Mouse (Mus musculus) bone marrow, adult 2 months (tissue): ENCODE results near the gene Ubtf. TPM values are rescaled to one million over a fixed set of nuclear protein-coding genes. Genes with fewer than 3 reads are reported as not detected.
A peak's percentile ranks its signal among the peaks of the same experiment; 100 is the strongest.

ENCODE experiments used
- H3K27ac ChIP-seq: fragments of 200-500 bp; 2 replicates; pipeline ENCODE4 v1.5.1; 2012; ENCODE audit warnings: low read depth, mild to moderate bottlenecking, control low read depth, inconsistent platforms, low read length; ENCODE audit not compliant: control insufficient read depth, poor library complexity, insufficient read depth
- H3K4me1 ChIP-seq: fragments of 200-500 bp; 2 replicates; pipeline ENCODE4 v1.6.1; 2011; ENCODE audit warnings: low read length; ENCODE audit not compliant: control insufficient read depth, insufficient read depth
- H3K4me3 ChIP-seq: fragments of 200-500 bp; replicated peaks from 2 replicates; pipeline ENCODE3; 2011; ENCODE audit warnings: mild to moderate bottlenecking, low read depth, low read length, control low read depth; ENCODE audit not compliant: control insufficient read depth
- CTCF ChIP-seq: fragments of 200-500 bp; IDR thresholded peaks from 2 replicates; pipeline ENCODE4 v1.5.1; 2011; ENCODE audit warnings: low read length, control low read depth; ENCODE audit not compliant: control insufficient read depth, insufficient read depth
- POLR2A ChIP-seq: fragments of 200-500 bp; IDR thresholded peaks from 2 replicates; pipeline ENCODE4 v1.6.1; 2011; ENCODE audit warnings: low read depth, mild to moderate bottlenecking, control low read depth, low read length, borderline replicate concordance; ENCODE audit not compliant: control insufficient read depth
- WGBS: fragments of 180-500 bp; shearing (Covaris S2); methylation state at CpG from one replicate; pipeline ENCODE4 v1.1.7; 2018; 5-methylcytosine and 5-hydroxymethylcytosine counted together
- polyA plus RNA-seq: library from polyadenylated mRNA; stranded (reverse); fragments of >200 nt; gene quantifications from 2 replicates; pipeline ENCODE4 v1.2.4, GENCODE M21; 2011; ENCODE audit warnings: low replicate concordance; ENCODE audit not compliant: missing spikeins, insufficient read depth, insufficient read length

Ubtf gene
- polyA plus RNA-seq, 1 experiment, result 126 TPM

DNA sequence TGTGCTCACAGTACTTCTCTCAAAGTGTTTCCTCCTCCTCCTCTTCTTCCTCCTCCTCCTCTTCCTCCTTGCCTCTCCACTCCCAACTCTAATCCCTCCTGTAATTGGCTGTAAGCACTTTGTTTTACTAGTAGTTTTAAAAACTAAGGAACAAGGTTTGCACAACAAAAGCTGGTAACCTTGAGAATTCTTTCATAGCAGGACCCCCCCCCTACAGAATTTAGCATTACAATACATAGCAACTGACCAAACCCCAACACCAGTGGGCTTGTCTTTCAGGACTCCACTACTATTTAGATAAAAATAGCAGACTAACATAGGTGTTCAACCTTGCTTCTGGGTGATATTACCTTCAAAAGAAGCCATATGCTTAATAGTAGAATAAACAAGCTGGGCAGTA lies 10.0 kb upstream of the Ubtf start:
- H3K4me3 ChIP-seq, result no peak overlapping the region
- no peak for TF ChIP-seq POLR2A
- TF ChIP-seq CTCF, result no peak
- no peaks in the 10 kb centered on the region for H3K4me1 ChIP-seq
- H3K27ac ChIP-seq, result no peak overlapping the region

DNA sequence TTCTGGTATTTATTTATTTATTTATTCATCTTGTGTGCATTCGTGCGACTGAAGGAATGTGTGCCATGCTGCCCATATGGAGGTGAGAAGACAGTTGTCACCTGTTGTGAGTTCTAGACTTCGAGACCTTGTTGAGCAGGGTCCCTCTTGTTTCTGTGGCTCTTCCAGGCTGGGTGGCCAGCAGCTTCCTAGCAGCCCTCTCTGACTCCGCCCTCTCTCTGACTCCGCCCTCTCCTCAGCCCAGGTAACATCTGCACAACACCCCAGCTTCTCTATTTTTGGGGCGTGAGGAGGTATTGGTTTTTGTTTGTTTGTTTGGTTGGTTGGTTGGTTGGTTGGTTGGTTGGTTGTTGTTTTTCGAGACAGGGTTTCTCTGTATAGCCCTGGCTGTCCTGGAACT lies 8.3 kb upstream of the Ubtf start:
- 76% methylated on average over 7 of the region's 7 CpGs for WGBS
- Histone ChIP-seq H3K4me3 (no peak overlapping the region), H3K4me1 (no peaks in the 10 kb centered on the region), H3K27ac (no peak overlapping the region)
- TF ChIP-seq CTCF, result no peak
- TF ChIP-seq POLR2A, result no peak

DNA sequence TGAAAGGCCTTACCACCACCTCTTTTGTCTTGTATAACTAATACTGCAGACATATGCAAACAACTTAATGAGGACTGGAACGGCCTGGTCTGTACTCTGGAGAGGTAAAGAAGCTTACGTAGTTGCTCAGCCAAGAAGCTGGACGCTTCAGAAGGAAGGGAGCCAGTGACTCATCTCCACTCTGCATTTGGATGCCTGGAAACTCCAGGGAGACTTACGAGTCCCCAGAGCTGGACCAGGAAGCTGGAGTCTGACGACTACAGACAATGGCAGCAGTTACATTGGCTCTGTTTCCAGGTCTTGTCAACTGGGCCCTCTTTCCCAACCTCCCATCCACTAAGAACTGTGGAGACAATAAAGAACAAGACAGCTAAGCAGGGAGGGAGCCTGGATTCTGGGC lies 7.7 kb upstream of the Ubtf start:
- Histone ChIP-seq H3K4me3 (no peak overlapping the region), H3K27ac (no peak overlapping the region), H3K4me1 (no peaks in the 10 kb centered on the region)
- TF ChIP-seq CTCF (no peak), POLR2A (no peak)
- WGBS, result 80% methylated on average over 5 of the region's 5 CpGs

DNA sequence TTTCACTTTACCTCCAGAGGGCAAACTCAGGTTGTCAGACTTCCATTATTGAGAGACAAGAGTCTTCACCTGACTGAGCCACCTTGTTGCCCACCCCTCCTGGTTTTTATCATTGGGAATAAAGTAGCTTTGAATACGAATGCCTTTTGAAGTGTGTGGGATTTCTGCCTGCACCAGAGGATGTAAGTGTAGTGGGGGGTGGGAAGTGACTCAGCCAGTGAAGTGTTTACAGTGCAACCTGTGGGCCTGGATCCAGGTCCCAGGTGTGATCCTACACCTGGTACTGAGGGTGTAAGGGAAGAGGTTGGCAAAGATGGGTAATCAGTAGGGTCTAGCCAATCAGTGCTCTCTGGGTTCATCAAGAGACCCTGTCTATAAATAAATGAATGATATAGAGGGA lies 4.0 kb upstream of the Ubtf start:
- WGBS, result 68% methylated on average over 1 of the region's 1 CpGs
- H3K27ac ChIP-seq, result no peak overlapping the region
- TF ChIP-seq POLR2A, result no peak
- no peak for TF ChIP-seq CTCF
- no peak overlapping the region for H3K4me3 ChIP-seq
- H3K4me1 ChIP-seq, result peaks cover 4% of the 10 kb centered on the region

DNA sequence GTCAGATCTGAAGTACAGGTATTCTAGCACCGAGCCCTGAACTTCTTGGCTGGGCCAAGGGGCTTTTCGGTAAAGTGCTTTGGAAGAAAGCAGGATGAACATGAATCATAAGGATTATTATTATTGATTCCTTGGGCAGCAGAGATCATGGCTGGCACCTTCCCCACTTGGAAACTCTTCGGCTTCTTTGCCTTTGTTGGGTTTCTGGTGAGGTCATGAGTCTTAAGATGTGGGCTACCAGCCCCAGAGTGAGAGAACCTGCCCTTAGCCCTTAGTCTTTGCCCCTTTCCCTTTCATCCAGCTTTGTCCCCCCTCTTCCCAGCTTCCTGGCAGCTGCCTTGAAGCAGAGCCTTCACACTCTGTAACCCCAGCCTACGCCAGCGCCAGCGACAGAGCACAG lies 2.4 kb upstream of the Ubtf start:
- no peak overlapping the region for H3K4me3 ChIP-seq
- H3K27ac ChIP-seq, result no peak overlapping the region
- peaks cover 4% of the 10 kb centered on the region for H3K4me1 ChIP-seq
- WGBS, result 85% methylated on average over 6 of the region's 6 CpGs
- TF ChIP-seq CTCF (no peak), POLR2A (no peak)

DNA sequence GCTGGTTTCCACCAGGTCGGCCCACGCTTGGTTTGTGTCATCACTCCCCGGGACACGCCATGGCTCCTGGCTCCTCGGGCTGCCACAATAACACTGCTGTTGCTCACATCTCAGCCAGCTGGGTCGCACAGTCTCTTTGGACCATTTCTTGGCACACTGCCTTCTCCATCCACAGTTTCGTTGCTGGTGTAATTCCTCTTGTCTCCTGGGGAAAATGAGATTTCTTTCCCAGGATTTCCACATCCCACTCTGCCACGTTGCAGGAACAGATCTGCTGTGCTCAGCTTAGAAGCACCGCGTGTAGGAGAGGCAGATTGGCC lies 1.1 kb upstream of the Ubtf start:
- 39% methylated on average over 10 of the region's 10 CpGs for WGBS
- no peak for TF ChIP-seq CTCF
- 0 out of 2 replicates have a peak, but pooled peaks have one; percentile 34 for TF ChIP-seq POLR2A
- peak overlapping the region; percentile 87 for H3K4me3 ChIP-seq
- peak overlapping the region; percentile 97; the same call in 1 of the 2 replicates for H3K27ac ChIP-seq
- H3K4me1 ChIP-seq, result peaks cover 4% of the 10 kb centered on the region

DNA sequence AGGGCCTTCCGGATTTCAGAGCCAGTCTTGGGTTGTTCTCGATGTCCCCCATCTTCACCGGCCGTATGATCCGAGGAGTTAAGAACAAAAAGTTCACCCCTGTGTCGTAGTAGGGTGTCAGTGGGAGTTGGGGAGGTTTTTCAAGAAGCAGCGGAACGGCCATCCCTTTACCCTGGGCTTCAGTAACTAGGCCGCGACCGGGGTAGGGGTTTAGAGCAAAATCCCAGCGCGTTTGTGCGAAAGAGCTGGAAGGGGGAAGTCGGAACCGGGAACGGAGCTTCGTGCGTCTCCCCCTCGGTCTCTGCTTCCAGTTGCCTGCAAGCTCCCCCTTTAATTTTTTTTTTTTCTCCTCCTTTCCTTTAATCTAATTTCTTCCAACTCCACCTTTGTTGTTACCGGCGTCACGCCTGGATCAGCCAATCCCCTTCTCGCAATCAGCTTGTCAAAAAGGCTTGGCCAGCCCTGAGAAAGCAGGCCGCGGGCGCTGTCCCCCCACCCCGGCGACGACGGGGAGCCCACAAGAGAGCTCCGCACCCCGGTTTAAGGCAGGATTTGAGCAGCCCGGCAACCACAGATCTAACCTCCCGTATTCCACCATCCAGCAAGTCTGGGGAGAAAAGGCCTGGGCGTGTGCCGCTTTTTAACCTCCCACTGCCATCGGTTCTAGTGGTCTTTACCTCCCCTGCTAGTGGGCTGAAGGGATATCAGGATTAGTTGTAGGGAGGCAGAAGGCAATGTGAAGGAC lies 571 bp upstream of the Ubtf start:
- TF ChIP-seq POLR2A (peak; percentile 90), CTCF (no peak)
- H3K4me1 ChIP-seq, result peaks cover 5% of the 10 kb centered on the region
- 1% methylated on average over 38 of the region's 38 CpGs for WGBS

DNA sequence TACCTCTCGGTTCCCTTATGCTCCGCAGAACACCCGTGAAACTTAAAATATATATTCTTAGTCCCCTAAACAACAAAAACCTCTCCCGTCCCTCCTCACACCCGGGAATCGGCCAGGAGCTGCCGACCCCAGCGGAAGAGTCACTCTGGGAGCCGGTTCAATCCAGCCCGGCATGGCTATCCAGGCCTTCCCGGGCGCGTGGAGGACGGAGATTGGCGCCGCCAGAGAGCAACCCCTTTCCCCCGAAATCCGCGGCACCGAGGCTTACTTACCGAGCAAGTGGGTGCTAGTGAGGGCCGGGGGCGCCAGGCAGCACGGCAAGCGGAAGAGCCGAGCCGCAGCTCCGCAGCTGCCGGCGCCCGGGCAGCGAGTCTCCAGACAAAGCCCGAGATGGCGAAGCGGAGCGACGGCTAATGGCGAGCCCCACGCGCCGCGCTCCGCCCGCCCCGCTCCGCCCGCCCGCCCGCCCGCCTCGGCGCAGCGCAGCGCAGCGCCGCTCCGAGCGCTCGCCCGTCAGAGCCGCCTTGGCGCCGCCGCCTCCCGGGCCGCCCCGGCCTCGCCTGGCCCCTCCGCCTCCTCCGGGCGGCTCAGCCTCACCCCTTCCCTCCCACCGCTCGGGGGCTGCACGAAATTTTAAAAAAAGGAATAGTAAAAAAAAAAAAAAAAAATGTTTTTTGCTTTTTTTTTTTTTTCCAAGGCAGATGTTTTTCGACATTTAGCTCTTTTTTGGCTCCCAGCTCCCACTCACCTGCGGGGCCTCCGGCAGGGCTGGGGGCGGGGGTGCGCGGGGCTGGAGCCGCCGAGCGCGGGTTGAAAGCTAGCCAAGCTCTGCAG lies 749 bp downstream of the Ubtf start:
- WGBS, result under 1% methylated on average over 84 of the region's 84 CpGs
- H3K4me3 ChIP-seq, result peak overlapping the region; percentile 89
- TF ChIP-seq CTCF, result no peak
- TF ChIP-seq POLR2A, result peak; percentile 53; the same call in 1 of the 2 replicates

More for the DNA sequence above, 571 bp upstream of the Ubtf start:
- peak overlapping the region; percentile 97 for H3K27ac ChIP-seq
- peak overlapping the region; percentile 87 for H3K4me3 ChIP-seq

More for the DNA sequence above, 749 bp downstream of the Ubtf start:
- Histone ChIP-seq H3K27ac (peak overlapping the region; percentile 97), H3K4me1 (peaks cover 5% of the 10 kb centered on the region)
